Mouse (Mus musculus) lung, embryonic 14.5 days (tissue): ENCODE data around the gene Tgm7. TPM values are rescaled to one million over a fixed set of nuclear protein-coding genes. Genes with fewer than 3 reads are reported as not detected.

ENCODE experiments used
- ATAC-seq: fragments of 200-750 bp; cut with Nextera tagmentation; 2 replicates; pipeline ENCODE4 v1.8.0; 2017; ENCODE audit warnings: mild to moderate bottlenecking, moderate TSS enrichment, moderate library complexity; ENCODE audit not compliant: insufficient read depth
- DNase-seq: peaks from one replicate; pipeline ENCODE4 v3.0.0-alpha.2; 2015
- H3K27ac ChIP-seq: fragments of 300-500 bp; sonication (generic); 2 replicates; pipeline ENCODE4 v1.5.1; 2014; ENCODE audit warnings: low read depth, mild to moderate bottlenecking, moderate library complexity
- H3K27me3 ChIP-seq: fragments of 300-500 bp; sonication (generic); 2 replicates; pipeline ENCODE4 v1.6.1; 2014; ENCODE audit warnings: low read length, control low read depth; ENCODE audit not compliant: insufficient read depth
- H3K36me3 ChIP-seq: fragments of 300-500 bp; sonication (generic); 2 replicates; pipeline ENCODE4 v1.6.1; 2014; ENCODE audit warnings: control low read depth; ENCODE audit not compliant: insufficient read depth
- H3K4me1 ChIP-seq: fragments of 300-500 bp; sonication (generic); 2 replicates; pipeline ENCODE4 v1.6.1; 2014; ENCODE audit warnings: antibody characterized with exemption, control low read depth; ENCODE audit not compliant: insufficient read depth
- H3K4me2 ChIP-seq: fragments of 300-500 bp; sonication (generic); 2 replicates; pipeline ENCODE4 v1.6.1; 2014; ENCODE audit warnings: mild to moderate bottlenecking
- H3K4me3 ChIP-seq: fragments of 300-500 bp; sonication (generic); 2 replicates; pipeline ENCODE4 v1.5.1; 2014; ENCODE audit warnings: low read depth, low read length
- H3K9ac ChIP-seq: fragments of 300-500 bp; sonication (generic); 2 replicates; pipeline ENCODE4 v1.6.1; 2014
- H3K9me3 ChIP-seq: fragments of 300-500 bp; sonication (generic); 2 replicates; pipeline ENCODE4 v1.6.1; 2016; ENCODE audit warnings: low read depth, low read length, control low read depth
- CTCF ChIP-seq: IDR thresholded peaks from 2 replicates; pipeline ENCODE4 v1.5.1; 2016; ENCODE audit warnings: antibody characterized with exemption, low read depth
- WGBS: fragments of 180-500 bp; shearing (Covaris S2); extraction: QIAGEN DNeasy Blood & Tissue Kit; methylation state at CpG from one replicate; pipeline ENCODE4 v1.1.7; 2014; 5-methylcytosine and 5-hydroxymethylcytosine counted together
- polyA plus RNA-seq: library from polyadenylated mRNA; unstranded; fragments of >200 nt; fragmentation: Nextera tagmentation; extraction: Ambion mirVana; gene quantifications from 2 replicates; pipeline ENCODE4 v1.2.1, GENCODE M21; 2014

The Tgm7 gene
- polyA plus RNA-seq, 1 experiment from 2014 or later, result not detected

GRCm38 (mm10) chr2:121052176-121052575 is 57.4 kb downstream of the Tgm7 start:
- H3K4me2 ChIP-seq, result no peak overlapping the region
- no peak overlapping the region for H3K4me3 ChIP-seq
- no peaks in the 10 kb centered on the region for H3K27me3 ChIP-seq
- WGBS, result 82% methylated on average over 5 of the region's 5 CpGs
- no peaks in the 10 kb centered on the region for H3K4me1 ChIP-seq
- no peaks in the 10 kb centered on the region for H3K9me3 ChIP-seq
- no peaks in the 10 kb centered on the region for H3K36me3 ChIP-seq
- ATAC-seq (no peak), DNase-seq (no peak)
- H3K27ac ChIP-seq, result no peak overlapping the region
- no peak for TF ChIP-seq CTCF
- no peak overlapping the region for H3K9ac ChIP-seq

GRCm38 (mm10) chr2:121045653-121046052 is 63.9 kb downstream of the Tgm7 start:
- no peak for TF ChIP-seq CTCF
- WGBS, result 69% methylated on average over 4 of the region's 4 CpGs
- Histone ChIP-seq H3K4me2 (no peak overlapping the region), H3K36me3 (no peaks in the 10 kb centered on the region), H3K27me3 (no peaks in the 10 kb centered on the region), H3K4me3 (no peak overlapping the region), H3K9me3 (no peaks in the 10 kb centered on the region), H3K4me1 (no peaks in the 10 kb centered on the region), H3K27ac (no peak overlapping the region), H3K9ac (no peak overlapping the region)
- no peak for DNase-seq
- ATAC-seq, result no peak

Other genes with a start within 250 kb of the Tgm7 start
- gene Ubr1, start 139.1 kb downstream of the Tgm7 start, polyA plus RNA-seq, result 26.5 and 30.0 TPM in 2 replicates
- 4.1 and 4.9 TPM in 2 replicates for gene Tmem62, start 132.8 kb downstream of the Tgm7 start, polyA plus RNA-seq
- gene Ccndbp1, start 101.4 kb downstream of the Tgm7 start, polyA plus RNA-seq, result 32.9 and 36.1 TPM in 2 replicates
- 0.72 and 0.78 TPM in 2 replicates for gene Epb42, start 72.7 kb downstream of the Tgm7 start, polyA plus RNA-seq
- not detected in 2 replicates for gene Tgm5, start 24.0 kb downstream of the Tgm7 start, polyA plus RNA-seq
- gene Adal, start 30.6 kb upstream of the Tgm7 start, polyA plus RNA-seq, result 18.8 and 21.4 TPM in 2 replicates
- 21.6 and 21.8 TPM in 2 replicates for gene Lcmt2, start 30.9 kb upstream of the Tgm7 start, polyA plus RNA-seq
- gene Tubgcp4, start 60.9 kb upstream of the Tgm7 start, polyA plus RNA-seq, result 51.9 and 58.0 TPM in 2 replicates
- 9.7 and 10.8 TPM in 2 replicates for gene Zscan29, start 61.3 kb upstream of the Tgm7 start, polyA plus RNA-seq
- 55.5 and 73.6 TPM in 2 replicates for gene Trp53bp1, start 161.6 kb upstream of the Tgm7 start, polyA plus RNA-seq
- gene Map1a, start 179.8 kb upstream of the Tgm7 start, polyA plus RNA-seq, result 5.5 and 5.7 TPM in 2 replicates
- gene Ppip5k1, start 245.6 kb upstream of the Tgm7 start, polyA plus RNA-seq, result 10.5 and 10.8 TPM in 2 replicates
- gene Ckmt1, start 247.9 kb upstream of the Tgm7 start, polyA plus RNA-seq, result 0.75 and 1.4 TPM in 2 replicates